Mouse (Mus musculus) ES-Bruce4 (cell line): Measurements from ENCODE around the gene Apaf1. TPM values are rescaled to one million over a fixed set of nuclear protein-coding genes. Genes with fewer than 3 reads are reported as not detected.

ENCODE experiments used
- H3K27ac ChIP-seq: 2 replicates; pipeline ENCODE4 v1.5.1; 2012; ENCODE audit warnings: low read length, inconsistent platforms; ENCODE audit not compliant: insufficient read depth
- H3K27me3 ChIP-seq: 2 replicates; pipeline ENCODE4 v1.6.1; 2012; ENCODE audit warnings: mild to moderate bottlenecking, low read length, inconsistent platforms; ENCODE audit not compliant: control insufficient read depth, poor library complexity, insufficient read depth, severe bottlenecking
- H3K36me3 ChIP-seq: 2 replicates; pipeline ENCODE4 v1.6.1; 2012; ENCODE audit warnings: inconsistent platforms, mild to moderate bottlenecking, low read length, moderate library complexity; ENCODE audit not compliant: control insufficient read depth, poor library complexity, insufficient read depth, severe bottlenecking
- H3K4me1 ChIP-seq: one replicate; pipeline ENCODE4 v1.8.1; 2011; ENCODE audit warnings: low read length; ENCODE audit not compliant: control insufficient read depth, insufficient read depth
- H3K4me3 ChIP-seq: 2 replicates; pipeline ENCODE4 v1.5.1; 2011; ENCODE audit warnings: low read depth, mild to moderate bottlenecking, low read length
- H3K9ac ChIP-seq: 2 replicates; pipeline ENCODE4 v1.6.1; 2012; ENCODE audit warnings: low read depth, mild to moderate bottlenecking, inconsistent platforms; ENCODE audit not compliant: poor library complexity, severe bottlenecking
- H3K9me3 ChIP-seq: replicated peaks from 2 replicates; pipeline ENCODE4 v1.6.1; 2012; ENCODE audit warnings: mild to moderate bottlenecking, low read length, inconsistent platforms; ENCODE audit not compliant: control insufficient read depth, poor library complexity, insufficient read depth, severe bottlenecking
- CTCF ChIP-seq: IDR thresholded peaks from one replicate; pipeline ENCODE4 v1.8.1; 2011; ENCODE audit warnings: low read depth, low read length
- EP300 ChIP-seq: IDR thresholded peaks from 2 replicates; pipeline ENCODE4 v1.6.1; 2011; ENCODE audit warnings: low read depth, low read length; ENCODE audit not compliant: insufficient read depth
- POLR2A ChIP-seq: IDR thresholded peaks from one replicate; pipeline ENCODE4 v1.8.1; 2011; ENCODE audit warnings: low read length; ENCODE audit not compliant: insufficient read depth
- polyA plus RNA-seq: library from polyadenylated mRNA; stranded (reverse); fragments of >200 nt; gene quantifications from 2 replicates; pipeline ENCODE4 v1.2.4, GENCODE M21; 2011; ENCODE audit warnings: low read depth; ENCODE audit not compliant: missing spikeins, insufficient read depth, insufficient read length

Apaf1 gene
- polyA plus RNA-seq, 1 experiment = 73.0 TPM

- peaks cover 9% of the 10 kb centered on the region for H3K36me3 ChIP-seq
- no peaks in the 10 kb centered on the region for H3K27me3 ChIP-seq
- no peak overlapping the region for H3K9ac ChIP-seq
- H3K27ac ChIP-seq = no peak overlapping the region
- no peak overlapping the region for H3K4me3 ChIP-seq
- no peaks in the 10 kb centered on the region for H3K9me3 ChIP-seq
- TF ChIP-seq POLR2A = no peak
- TF ChIP-seq CTCF = peak; percentile 92
- no peaks in the 10 kb centered on the region for H3K4me1 ChIP-seq
Measured at GRCm38 (mm10) chr10:91032399-91032798, 50.2 kb downstream of the Apaf1 start.

- no peaks in the 10 kb centered on the region for H3K27me3 ChIP-seq
- TF ChIP-seq CTCF = no peak
- no peak for TF ChIP-seq EP300
- TF ChIP-seq POLR2A = no peak
Measured at GRCm38 (mm10) chr10:91031176-91031575, 51.4 kb downstream of the Apaf1 start.

GRCm38 (mm10) chr10:91029002-91029539, 53.5 kb downstream of the Apaf1 start:
- Histone ChIP-seq H3K9ac (no peak overlapping the region), H3K36me3 (peaks cover 4% of the 10 kb centered on the region), H3K4me3 (no peak overlapping the region), H3K27ac (no peak overlapping the region), H3K4me1 (no peaks in the 10 kb centered on the region), H3K27me3 (no peaks in the 10 kb centered on the region), H3K9me3 (no peaks in the 10 kb centered on the region)
- TF ChIP-seq CTCF (no peak), POLR2A (no peak), EP300 (no peak)

More at GRCm38 (mm10) chr10:91031176-91031575, 51.4 kb downstream of the Apaf1 start:
- H3K27ac ChIP-seq = no peak overlapping the region
- no peak overlapping the region for H3K9ac ChIP-seq
- H3K4me1 ChIP-seq = no peaks in the 10 kb centered on the region
- no peak overlapping the region for H3K4me3 ChIP-seq
- H3K36me3 ChIP-seq = peaks cover 4% of the 10 kb centered on the region
- H3K9me3 ChIP-seq = no peaks in the 10 kb centered on the region

- Histone ChIP-seq H3K4me3 (no peak overlapping the region), H3K27ac (no peak overlapping the region), H3K36me3 (peaks cover 4% of the 10 kb centered on the region), H3K27me3 (no peaks in the 10 kb centered on the region), H3K9ac (no peak overlapping the region), H3K9me3 (no peaks in the 10 kb centered on the region), H3K4me1 (no peaks in the 10 kb centered on the region)
- no peak for TF ChIP-seq POLR2A
- no peak for TF ChIP-seq EP300
Measured at GRCm38 (mm10) chr10:91027964-91028363, 54.6 kb downstream of the Apaf1 start.

- Histone ChIP-seq H3K9ac (no peak overlapping the region), H3K27me3 (no peaks in the 10 kb centered on the region), H3K36me3 (peaks cover 4% of the 10 kb centered on the region), H3K4me1 (no peaks in the 10 kb centered on the region), H3K9me3 (no peaks in the 10 kb centered on the region), H3K4me3 (no peak overlapping the region), H3K27ac (no peak overlapping the region)
- TF ChIP-seq EP300 = no peak
- TF ChIP-seq CTCF = no peak
- no peak for TF ChIP-seq POLR2A
Measured at GRCm38 (mm10) chr10:91027468-91027867, 55.1 kb downstream of the Apaf1 start.

GRCm38 (mm10) chr10:91005858-91006538, 76.6 kb downstream of the Apaf1 start:
- TF ChIP-seq EP300 (no peak), CTCF (no peak), POLR2A (no peak)
- H3K27ac ChIP-seq = no peak overlapping the region

More at GRCm38 (mm10) chr10:91005858-91006538, 76.6 kb downstream of the Apaf1 start:
- Histone ChIP-seq H3K9me3 (0 out of 2 replicates have a peak, but pooled peaks cover 3% of the 10 kb centered on the region), H3K4me1 (no peaks in the 10 kb centered on the region), H3K4me3 (no peak overlapping the region), H3K27me3 (no peaks in the 10 kb centered on the region), H3K36me3 (peaks cover 5% of the 10 kb centered on the region), H3K9ac (no peak overlapping the region)
